Mouse (Mus musculus): ENCODE data around the gene Cnr1. TPM values are rescaled to one million over a fixed set of nuclear protein-coding genes. Genes with fewer than 3 reads are reported as not detected.

Cnr1 gene
- total RNA-seq (2023) = not detected

GRCm38 (mm10) chr4:33924234-33924888 is at the start of gene Cnr1:
TSS of gene Cnr1 (plus strand) at chr4:33924593.

Other genes starting within 250 kb of the Cnr1 start
- not detected for gene Spaca1, start 125.6 kb downstream of the Cnr1 start, total RNA-seq (2023)